Mouse (Mus musculus) liver, adult 2 months (tissue): Measurements from ENCODE around the gene Flywch1.

ENCODE experiments used
- CTCF ChIP-seq: fragments of 200-500 bp; IDR thresholded peaks from 2 replicates; pipeline ENCODE4 v1.5.1; 2011; ENCODE audit warnings: low read depth, low read length, control low read depth
- POLR2A ChIP-seq: fragments of 200-500 bp; IDR thresholded peaks from 2 replicates; pipeline ENCODE4 v1.6.1; 2011; ENCODE audit warnings: low read length, control low read depth; ENCODE audit not compliant: insufficient read depth; ENCODE audit errors: extremely low read depth

DNA sequence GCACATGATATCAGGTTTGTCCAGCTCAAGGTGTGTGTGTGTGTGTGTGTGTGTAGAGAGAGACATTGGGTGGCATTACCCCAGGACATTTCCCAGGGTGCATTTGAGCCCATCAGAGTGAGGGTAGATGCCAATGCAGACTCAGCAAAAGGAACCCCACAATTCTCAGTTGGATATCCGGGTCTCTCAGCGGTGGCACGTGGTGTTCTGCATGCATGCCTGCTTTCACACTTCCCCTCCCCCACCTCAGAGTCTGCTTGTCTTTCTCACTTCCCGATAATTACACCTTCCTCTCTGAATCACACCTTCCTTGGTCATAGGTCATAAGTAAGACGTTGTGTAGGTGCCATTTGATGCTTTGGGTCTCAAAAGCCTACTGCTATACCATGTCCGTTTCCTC lies 23.4 kb downstream of the Flywch1 start:
- TF ChIP-seq CTCF (no peak), POLR2A (no peak)
